Mouse (Mus musculus) heart, embryonic 16.5 days (tissue): ENCODE results near the gene Agap1. TPM values are rescaled to one million over a fixed set of nuclear protein-coding genes. Genes with fewer than 3 reads are reported as not detected.

Source experiments
- ATAC-seq: fragments of 200-750 bp; cut with Nextera tagmentation; replicated peaks from 2 replicates; pipeline ENCODE4 v1.8.0; 2017; ENCODE audit warnings: moderate number of reproducible peaks; ENCODE audit not compliant: insufficient read depth, low FRiP score; ENCODE audit errors: extremely low read depth
- H3K27ac ChIP-seq: fragments of 300-500 bp; sonication (generic); 2 replicates; pipeline ENCODE4 v1.5.1; 2014; ENCODE audit warnings: mild to moderate bottlenecking, low read length, control low read depth, moderate library complexity
- H3K27me3 ChIP-seq: fragments of 300-500 bp; sonication (generic); 2 replicates; pipeline ENCODE4 v1.6.1; 2014; ENCODE audit warnings: low read length, mixed read lengths; ENCODE audit not compliant: control insufficient read depth, insufficient read depth
- H3K36me3 ChIP-seq: fragments of 300-500 bp; sonication (generic); 2 replicates; pipeline ENCODE4 v1.6.1; 2014; ENCODE audit not compliant: control insufficient read depth, insufficient read depth
- H3K4me1 ChIP-seq: fragments of 300-500 bp; sonication (generic); 2 replicates; pipeline ENCODE4 v1.6.1; 2014; ENCODE audit warnings: low read length, mixed read lengths; ENCODE audit not compliant: control insufficient read depth, insufficient read depth
- H3K4me2 ChIP-seq: fragments of 300-500 bp; sonication (generic); 2 replicates; pipeline ENCODE4 v1.6.1; 2014; ENCODE audit warnings: low read depth, mild to moderate bottlenecking, control low read depth, low read length
- H3K4me3 ChIP-seq: fragments of 300-500 bp; sonication (generic); 2 replicates; pipeline ENCODE4 v1.5.1; 2014; ENCODE audit warnings: mild to moderate bottlenecking, control low read depth, low read length
- H3K9ac ChIP-seq: fragments of 300-500 bp; sonication (generic); 2 replicates; pipeline ENCODE4 v1.6.1; 2014; ENCODE audit warnings: low read length, control low read depth
- H3K9me3 ChIP-seq: fragments of 300-500 bp; sonication (generic); replicated peaks from 2 replicates; pipeline ENCODE4 v1.6.1; 2016; ENCODE audit warnings: low read length; ENCODE audit not compliant: control insufficient read depth
- WGBS: fragments of 180-500 bp; shearing (Covaris S2); extraction: QIAGEN DNeasy Blood & Tissue Kit; methylation state at CpG from one replicate; pipeline ENCODE4 v1.1.7; 2014; 5-methylcytosine and 5-hydroxymethylcytosine counted together
- polyA plus RNA-seq: library from polyadenylated mRNA; unstranded; fragments of >200 nt; fragmentation: Nextera tagmentation; extraction: Ambion mirVana; gene quantifications from 2 replicates; pipeline ENCODE4 v1.2.1, GENCODE M21; 2015

The Agap1 gene
- polyA plus RNA-seq, 1 experiment from 2014 or later: 6.2 TPM

DNA sequence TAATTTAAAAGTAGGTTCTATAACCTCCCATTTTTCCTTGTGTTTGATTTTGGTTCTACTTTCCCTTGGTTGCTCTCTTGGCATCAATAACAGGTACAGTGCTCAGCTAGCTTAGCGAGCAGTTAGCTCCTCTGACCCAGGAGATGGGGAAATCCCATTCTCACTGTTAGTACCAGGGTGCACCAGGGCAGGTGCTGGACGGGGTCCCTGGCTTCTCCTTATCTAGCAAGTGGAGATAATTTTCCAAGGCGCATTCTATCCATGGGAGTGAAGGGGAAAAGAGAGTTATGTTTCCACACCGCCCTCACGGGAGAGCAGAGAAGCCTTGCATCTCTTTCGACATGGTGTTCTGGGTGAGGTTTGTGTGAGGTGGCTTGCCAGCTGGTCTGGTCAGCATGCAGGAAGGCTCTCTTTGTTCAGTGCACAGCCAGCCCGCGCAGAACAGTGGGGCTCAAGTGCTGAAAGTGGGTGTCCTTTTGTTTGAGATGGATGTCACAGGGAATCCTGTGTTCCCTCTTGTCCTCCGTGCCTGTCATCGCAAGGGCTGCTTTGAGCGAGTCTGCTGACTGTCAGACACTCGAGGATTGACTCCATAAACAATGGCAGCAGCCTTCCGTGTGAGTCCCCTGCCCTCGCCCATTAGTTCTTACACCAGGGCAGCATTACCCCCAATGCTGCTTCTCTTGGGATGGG, 132.5 kb downstream of the Agap1 start:
- Histone ChIP-seq H3K4me1 (peaks cover 24% of the 10 kb centered on the region), H3K4me2 (peak overlapping the region; percentile 33), H3K27me3 (no peaks in the 10 kb centered on the region; the same call in 1 of the 2 replicates), H3K27ac (peak overlapping the region; percentile 38), H3K9me3 (peaks cover 7% of the 10 kb centered on the region), H3K9ac (no peak overlapping the region; the same call in 1 of the 2 replicates), H3K36me3 (peaks cover under 1% of the 10 kb centered on the region; the same call in 1 of the 2 replicates), H3K4me3 (no peak overlapping the region)
- 28% methylated on average over 14 of the region's 14 CpGs for WGBS
- ATAC-seq: peak; percentile 33; the same call in 1 of the 2 replicates

DNA sequence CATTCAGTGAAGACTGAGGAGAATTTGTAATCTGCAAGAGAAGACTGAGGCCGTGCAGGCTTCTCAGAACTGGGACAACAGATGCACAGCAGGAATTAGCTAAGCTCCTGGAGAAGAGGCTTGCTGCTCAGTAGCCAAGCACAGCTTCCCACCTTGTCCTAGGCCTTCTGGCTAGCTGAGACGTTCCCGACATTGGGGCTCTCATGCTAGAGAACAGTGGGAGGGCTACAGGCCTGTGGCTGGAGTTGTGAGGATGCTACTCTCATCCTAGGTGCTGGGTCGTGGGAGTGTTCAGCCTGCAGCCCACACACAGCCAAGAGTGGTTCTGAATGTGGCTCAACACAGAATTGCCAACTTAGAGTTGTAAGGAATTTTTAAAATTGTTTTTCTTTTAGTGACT, 133.5 kb downstream of the Agap1 start:
- ATAC-seq: no peak
- H3K27ac ChIP-seq: no peak overlapping the region
- peaks cover 2% of the 10 kb centered on the region; the same call in 1 of the 2 replicates for H3K36me3 ChIP-seq
- no peak overlapping the region for H3K4me2 ChIP-seq
- 66% methylated on average over 4 of the region's 4 CpGs for WGBS
- peaks cover 8% of the 10 kb centered on the region for H3K9me3 ChIP-seq
- peaks cover 28% of the 10 kb centered on the region for H3K4me1 ChIP-seq
- H3K9ac ChIP-seq: no peak overlapping the region
- no peaks in the 10 kb centered on the region for H3K27me3 ChIP-seq
- H3K4me3 ChIP-seq: no peak overlapping the region

DNA sequence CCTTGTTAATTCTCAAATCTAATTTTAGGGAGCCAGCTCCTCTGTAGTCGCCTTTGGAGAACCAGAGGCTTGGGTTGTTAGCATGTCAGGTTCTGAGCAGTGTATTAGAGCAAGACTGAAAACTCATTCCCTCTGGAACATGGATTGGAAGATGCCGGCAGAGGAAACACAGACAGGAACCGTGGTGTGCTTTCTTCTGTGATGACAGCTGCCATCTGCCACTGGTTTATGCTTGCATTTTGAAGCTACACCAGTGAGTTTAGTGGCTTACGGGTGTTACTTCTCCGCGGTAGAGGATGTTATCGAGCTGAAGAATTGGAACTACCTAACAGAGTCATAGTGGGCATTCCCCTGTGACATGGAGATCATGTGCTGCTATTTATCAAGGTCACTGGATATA, 136.4 kb downstream of the Agap1 start:
- no peaks in the 10 kb centered on the region for H3K27me3 ChIP-seq
- no peak overlapping the region for H3K4me2 ChIP-seq
- peaks cover 47% of the 10 kb centered on the region for H3K4me1 ChIP-seq
- H3K27ac ChIP-seq: peak overlapping the region; percentile 56
- 76% methylated on average over 7 of the region's 7 CpGs for WGBS
- no peak overlapping the region for H3K4me3 ChIP-seq
- no peak for ATAC-seq
- peaks cover 8% of the 10 kb centered on the region for H3K9me3 ChIP-seq
- H3K36me3 ChIP-seq: peaks cover 2% of the 10 kb centered on the region; the same call in 1 of the 2 replicates
- H3K9ac ChIP-seq: no peak overlapping the region

GRCm38 (mm10) chr1:89593219-89593618, 138.6 kb downstream of the Agap1 start:
- H3K9me3 ChIP-seq: peaks cover 8% of the 10 kb centered on the region
- H3K27me3 ChIP-seq: no peaks in the 10 kb centered on the region
- H3K4me3 ChIP-seq: no peak overlapping the region
- no peak overlapping the region for H3K4me2 ChIP-seq
- peaks cover 2% of the 10 kb centered on the region; the same call in 1 of the 2 replicates for H3K36me3 ChIP-seq
- no peak for ATAC-seq
- H3K27ac ChIP-seq: peak overlapping the region; percentile 19; the same call in 1 of the 2 replicates
- H3K4me1 ChIP-seq: peaks cover 31% of the 10 kb centered on the region
- 65% methylated on average over 4 of the region's 4 CpGs for WGBS
- no peak overlapping the region for H3K9ac ChIP-seq

DNA sequence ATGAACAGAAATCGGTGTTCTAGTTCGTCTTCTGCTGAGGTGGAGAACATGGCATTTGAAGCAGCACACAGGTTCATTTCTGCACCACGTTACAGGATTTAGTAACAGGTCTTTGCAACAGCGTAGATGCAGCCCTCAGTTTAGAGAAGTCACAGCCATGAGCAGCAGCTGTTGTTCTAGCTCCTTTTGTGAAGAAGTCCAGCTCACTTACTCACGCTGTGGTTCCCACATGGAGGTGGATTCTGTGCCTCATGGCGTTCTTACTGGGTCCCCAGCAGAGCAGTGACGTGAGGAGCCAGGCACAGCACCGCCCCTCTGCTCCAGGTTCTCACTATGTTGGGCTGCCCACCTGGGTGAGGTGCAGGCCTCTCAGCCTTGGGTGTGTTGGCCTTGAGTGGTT, 140.4 kb downstream of the Agap1 start:
- WGBS: 87% methylated on average over 8 of the region's 8 CpGs
- Histone ChIP-seq H3K36me3 (peaks cover 2% of the 10 kb centered on the region; the same call in 1 of the 2 replicates), H3K4me3 (no peak overlapping the region), H3K9me3 (peaks cover 8% of the 10 kb centered on the region), H3K27ac (peak overlapping the region; percentile 77), H3K4me1 (peaks cover 47% of the 10 kb centered on the region), H3K27me3 (no peaks in the 10 kb centered on the region), H3K4me2 (peak overlapping the region; percentile 13; the same call in 1 of the 2 replicates), H3K9ac (no peak overlapping the region)
- no peak for ATAC-seq

GRCm38 (mm10) chr1:89595421-89595820, 140.8 kb downstream of the Agap1 start:
- WGBS: 53% methylated on average over 7 of the region's 7 CpGs
- Histone ChIP-seq H3K4me2 (peak overlapping the region; percentile 13; the same call in 1 of the 2 replicates), H3K9ac (no peak overlapping the region), H3K27ac (peak overlapping the region; percentile 77), H3K9me3 (peaks cover 8% of the 10 kb centered on the region), H3K4me3 (no peak overlapping the region), H3K36me3 (peaks cover 2% of the 10 kb centered on the region; the same call in 1 of the 2 replicates), H3K27me3 (no peaks in the 10 kb centered on the region), H3K4me1 (peaks cover 51% of the 10 kb centered on the region)
- ATAC-seq: no peak

DNA sequence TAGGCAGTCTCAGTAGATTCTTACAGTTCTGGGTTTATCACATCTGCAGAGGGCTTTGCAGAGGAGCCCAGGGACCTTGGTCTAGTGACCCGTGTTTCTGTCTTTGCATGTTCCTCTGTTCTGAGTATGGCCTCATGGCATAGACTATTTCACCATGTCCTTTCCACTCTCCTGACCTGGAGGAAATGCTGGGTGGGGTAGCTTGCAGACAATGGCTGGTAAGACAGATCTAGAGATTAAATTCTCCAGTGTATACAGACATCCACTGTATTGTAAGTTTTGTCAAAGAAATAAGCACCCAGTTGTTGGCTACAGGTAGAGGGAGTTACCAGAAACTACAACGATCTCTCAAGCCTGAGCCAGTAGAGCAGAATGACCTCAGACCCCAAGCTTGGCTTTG, 141.6 kb downstream of the Agap1 start:
- Histone ChIP-seq H3K4me2 (no peak overlapping the region), H3K36me3 (peaks cover 2% of the 10 kb centered on the region; the same call in 1 of the 2 replicates), H3K27ac (no peak overlapping the region), H3K4me1 (peaks cover 53% of the 10 kb centered on the region), H3K27me3 (no peaks in the 10 kb centered on the region), H3K4me3 (no peak overlapping the region), H3K9me3 (peaks cover 8% of the 10 kb centered on the region), H3K9ac (no peak overlapping the region)
- WGBS: 79% methylated on average over 2 of the region's 2 CpGs
- no peak for ATAC-seq

- 76% methylated on average over 5 of the region's 5 CpGs for WGBS
- H3K27ac ChIP-seq: peak overlapping the region; percentile 9; the same call in 1 of the 2 replicates
Measured at GRCm38 (mm10) chr1:89598906-89599305, 144.3 kb downstream of the Agap1 start.

GRCm38 (mm10) chr1:89599983-89600741, 145.6 kb downstream of the Agap1 start:
- no peak for ATAC-seq
- H3K4me2 ChIP-seq: no peak overlapping the region
- WGBS: 68% methylated on average over 11 of the region's 11 CpGs
- peaks cover 60% of the 10 kb centered on the region for H3K4me1 ChIP-seq
- no peaks in the 10 kb centered on the region for H3K27me3 ChIP-seq
- H3K9me3 ChIP-seq: no peaks in the 10 kb centered on the region
- peak overlapping the region; percentile 72 for H3K27ac ChIP-seq
- H3K36me3 ChIP-seq: no peaks in the 10 kb centered on the region
- no peak overlapping the region for H3K4me3 ChIP-seq
- H3K9ac ChIP-seq: peak overlapping the region; percentile 44; the same call in 1 of the 2 replicates

More at GRCm38 (mm10) chr1:89598906-89599305, 144.3 kb downstream of the Agap1 start:
- Histone ChIP-seq H3K9ac (no peak overlapping the region; the same call in 1 of the 2 replicates), H3K36me3 (no peaks in the 10 kb centered on the region), H3K9me3 (no peaks in the 10 kb centered on the region), H3K4me2 (no peak overlapping the region), H3K4me1 (peaks cover 67% of the 10 kb centered on the region), H3K27me3 (no peaks in the 10 kb centered on the region), H3K4me3 (no peak overlapping the region)
- no peak for ATAC-seq
